Mouse (Mus musculus): ENCODE results near the gene Galntl6.

DNA sequence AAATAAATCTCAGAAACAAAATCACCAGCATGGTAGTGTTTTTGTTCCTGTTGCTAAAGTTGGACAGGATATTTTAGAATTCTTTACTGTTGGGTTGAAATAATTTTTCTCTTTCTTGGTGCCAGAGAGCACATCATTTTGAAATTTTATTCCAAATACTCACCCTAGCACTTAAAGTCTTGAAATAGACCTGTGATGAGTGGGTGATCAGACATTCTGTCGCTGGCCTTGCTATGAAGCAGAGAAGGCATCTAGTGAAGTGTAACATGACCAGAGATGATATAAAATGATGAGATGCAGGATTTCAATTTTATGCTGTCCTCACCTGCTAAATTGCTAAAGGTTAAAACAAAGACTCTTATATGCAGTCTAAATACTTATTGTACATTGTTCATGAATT, 581.3 kb downstream of the Galntl6 start:
- TF ChIP-seq POLR2A (IDR thresholded peaks at IDR 0.05; ENCODE audit: borderline replicate concordance, low read depth, low read length) (no peak), CTCF (IDR thresholded peaks at IDR 0.05; ENCODE audit: low read depth, low read length) (no peak)
